Mouse (Mus musculus) layer of hippocampus, postnatal 10 days (tissue): ENCODE data around the gene Ap1m2. TPM values are rescaled to one million over a fixed set of nuclear protein-coding genes. Genes with fewer than 3 reads are reported as not detected.
"Not testable (repeated sequence)": the region's sequence is repeated elsewhere in the genome, so short reads cannot be mapped to it uniquely, and the experiment has no call there.

Experiments
- DNase-seq, 2 experiments: peaks; one replicate each; pipeline ENCODE4 v3.0.0; 2021; ENCODE audit warnings: low spot score in 2 of 2
- total RNA-seq, 2 experiments: library from RNA; stranded (reverse); gene quantifications; 2 replicates each; pipeline ENCODE4 v1.2.3; 2021

Gene Ap1m2
- total RNA-seq, 2 experiments from 2014 or later = 0.45 to 1.3 TPM

GRCm38 (mm10) chr9:21291022-21291787 is 20.9 kb downstream of the Ap1m2 start, which contains the start of gene Cdkn2d:
Cdkn2d (minus strand) TSS chr9:21291407.
- peak; percentile 99 to 100 for DNase-seq

GRCm38 (mm10) chr9:21290589-21290988 is 21.5 kb downstream of the Ap1m2 start:
- DNase-seq = no peak

GRCm38 (mm10) chr9:21289337-21289671 is 22.8 kb downstream of the Ap1m2 start:
- no peak for DNase-seq

GRCm38 (mm10) chr9:21288404-21289336 is 23.5 kb downstream of the Ap1m2 start:
- no peak for DNase-seq

- DNase-seq = peak; percentile 95 to 97
Observed at GRCm38 (mm10) chr9:21287571-21288402, 24.4 kb downstream of the Ap1m2 start, which contains the start of gene Kri1. Kri1 (minus strand) TSS chr9:21287969.

GRCm38 (mm10) chr9:21286753-21287152 is 25.4 kb downstream of the Ap1m2 start:
- DNase-seq = no peak

- no peak for DNase-seq
Observed at GRCm38 (mm10) chr9:21283994-21284393, 28.1 kb downstream of the Ap1m2 start.

GRCm38 (mm10) chr9:21283591-21283990 is 28.5 kb downstream of the Ap1m2 start:
- DNase-seq = no peak

GRCm38 (mm10) chr9:21277776-21278175 is 34.4 kb downstream of the Ap1m2 start:
- no peak for DNase-seq

- DNase-seq = no peak
Observed at GRCm38 (mm10) chr9:21276307-21276706, 35.8 kb downstream of the Ap1m2 start.

GRCm38 (mm10) chr9:21275727-21276126 is 36.4 kb downstream of the Ap1m2 start:
- no peak for DNase-seq

- DNase-seq = no peak
Observed at GRCm38 (mm10) chr9:21275013-21275710, 37.0 kb downstream of the Ap1m2 start.

GRCm38 (mm10) chr9:21274336-21274735 is 37.8 kb downstream of the Ap1m2 start:
- DNase-seq = no peak

- DNase-seq = no peak
Observed at GRCm38 (mm10) chr9:21273520-21274228, 38.5 kb downstream of the Ap1m2 start.

GRCm38 (mm10) chr9:21273094-21273493 is 39.0 kb downstream of the Ap1m2 start:
- DNase-seq = no peak

- DNase-seq = no peak
Observed at GRCm38 (mm10) chr9:21272391-21272790, 39.7 kb downstream of the Ap1m2 start.

- not testable (repeated sequence) for DNase-seq
Observed at GRCm38 (mm10) chr9:21269590-21269989, 42.5 kb downstream of the Ap1m2 start.

- DNase-seq = no peak
Observed at GRCm38 (mm10) chr9:21268305-21268704, 43.8 kb downstream of the Ap1m2 start.

GRCm38 (mm10) chr9:21266889-21267288 is 45.2 kb downstream of the Ap1m2 start:
- DNase-seq = no peak

GRCm38 (mm10) chr9:21265611-21266010 is 46.5 kb downstream of the Ap1m2 start:
- no peak for DNase-seq
